Mouse (Mus musculus) heart, adult 11 months (tissue): ENCODE measurements at regions not wholly inside any gene's neighbourhood (a gene's known extent, or its start where the extent isn't known, plus 50 kb on each side); places are given as distances from the start of the nearest gene placed in this dataset.

Experiments used
- DNase-seq: peaks from one replicate; pipeline ENCODE4 v3.0.0; 2022

DNA sequence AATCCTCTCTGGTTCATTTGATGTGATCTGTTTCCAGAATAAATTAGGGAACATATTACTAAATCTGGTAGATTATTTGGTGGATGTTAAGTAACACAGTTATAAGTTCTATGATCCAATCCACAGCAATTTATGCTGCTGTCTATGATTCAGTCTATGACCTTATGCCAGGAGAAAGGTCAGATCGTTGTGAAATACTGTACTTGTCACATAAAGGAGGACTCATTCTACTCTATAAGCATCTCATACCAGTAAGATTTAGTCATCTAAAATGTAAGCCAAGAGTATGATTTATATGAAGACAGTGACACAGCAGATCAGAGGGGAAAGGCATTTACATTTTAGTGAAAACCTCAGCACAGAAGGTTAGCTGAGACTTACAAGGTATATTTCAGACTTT, 1677.5 kb upstream of the Pcdh10 start:
- no peak for DNase-seq

DNA sequence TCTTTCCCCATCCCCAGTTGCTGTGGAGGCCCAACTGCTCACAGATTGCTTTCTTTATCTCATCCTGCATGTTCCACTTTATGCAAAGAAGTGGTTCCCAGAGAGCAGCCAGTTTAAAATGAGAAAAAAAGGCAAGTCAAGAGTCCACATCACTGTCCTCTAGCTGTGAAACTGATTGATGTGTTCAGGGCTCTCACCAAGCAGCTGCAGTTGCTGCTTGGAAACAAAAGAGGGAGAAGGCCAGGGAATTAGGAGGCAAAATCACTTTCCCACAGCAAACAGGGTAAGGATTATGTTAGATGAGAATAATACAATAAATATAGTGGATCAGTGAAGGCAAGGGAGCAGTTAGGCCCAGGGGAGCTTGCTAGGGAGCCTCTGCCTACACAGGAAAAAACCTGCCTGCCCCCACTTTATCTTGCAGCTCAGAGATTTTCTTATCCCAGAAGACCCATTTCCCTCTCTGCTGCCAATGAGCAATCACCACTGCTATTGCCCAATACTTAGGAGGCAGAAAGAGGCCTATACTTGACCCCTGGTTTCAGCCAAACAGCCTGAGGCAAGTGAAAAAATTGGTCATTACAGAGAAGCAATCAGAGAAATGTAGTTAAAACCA, 1658.3 kb upstream of the Pcdh10 start:
- DNase-seq = peak; percentile 90
